Mouse (Mus musculus): ENCODE results near the gene Focad. TPM values are rescaled to one million over a fixed set of nuclear protein-coding genes. Genes with fewer than 3 reads are reported as not detected.

The Focad gene
- polyA plus RNA-seq, 1 experiment from 2014 or later: 12.5 TPM

GRCm38 (mm10) chr4:88336753-88337152 is 242.3 kb downstream of the Focad start:
- Histone ChIP-seq H3K4me2 (replicated peaks) (no peak overlapping the region), H3K27me3 (no peaks in the 10 kb centered on the region), H3K36me3 (no peaks in the 10 kb centered on the region), H3K9me3 (no peaks in the 10 kb centered on the region), H3K9ac (no peak overlapping the region), H3K4me1 (peaks cover 25% of the 10 kb centered on the region), H3K27ac (peak overlapping the region; percentile 28; the same call in 1 of the 2 replicates), H3K4me3 (no peak overlapping the region)
- 27% methylated on average over 2 of the region's 2 CpGs for WGBS
- ATAC-seq (ENCODE audit: low FRiP score, low read depth): no peak

- H3K4me3 ChIP-seq: no peak overlapping the region
- WGBS: 23% methylated on average over 2 of the region's 2 CpGs
- no peak overlapping the region for H3K27ac ChIP-seq
- H3K9me3 ChIP-seq: no peaks in the 10 kb centered on the region
- no peaks in the 10 kb centered on the region for H3K36me3 ChIP-seq
- H3K4me1 ChIP-seq: peaks cover 25% of the 10 kb centered on the region
- H3K4me2 ChIP-seq (replicated peaks): no peak overlapping the region
- H3K9ac ChIP-seq: no peak overlapping the region
- no peak for ATAC-seq (ENCODE audit: low FRiP score, low read depth)
- no peaks in the 10 kb centered on the region for H3K27me3 ChIP-seq
Measured at GRCm38 (mm10) chr4:88337365-88337764, 242.9 kb downstream of the Focad start.

GRCm38 (mm10) chr4:88338130-88338529 is 243.7 kb downstream of the Focad start:
- H3K9ac ChIP-seq: no peak overlapping the region
- no peaks in the 10 kb centered on the region for H3K36me3 ChIP-seq
- ATAC-seq (ENCODE audit: low FRiP score, low read depth): no peak
- no peaks in the 10 kb centered on the region for H3K27me3 ChIP-seq
- WGBS: 45% methylated on average over 5 of the region's 5 CpGs
- no peak overlapping the region for H3K4me3 ChIP-seq
- peaks cover 25% of the 10 kb centered on the region for H3K4me1 ChIP-seq
- no peaks in the 10 kb centered on the region for H3K9me3 ChIP-seq
- H3K27ac ChIP-seq: no peak overlapping the region
- no peak overlapping the region for H3K4me2 ChIP-seq (replicated peaks)

GRCm38 (mm10) chr4:88344468-88344867 is 250.0 kb downstream of the Focad start:
- H3K4me2 ChIP-seq (replicated peaks): no peak overlapping the region
- no peaks in the 10 kb centered on the region for H3K36me3 ChIP-seq
- no peak for ATAC-seq (ENCODE audit: low FRiP score, low read depth)
- no peak overlapping the region for H3K27ac ChIP-seq
- H3K27me3 ChIP-seq: no peaks in the 10 kb centered on the region
- no peak overlapping the region for H3K9ac ChIP-seq
- H3K4me3 ChIP-seq: no peak overlapping the region
- no peaks in the 10 kb centered on the region for H3K4me1 ChIP-seq
- no peaks in the 10 kb centered on the region for H3K9me3 ChIP-seq
- WGBS: 90% methylated on average over 11 of the region's 11 CpGs

DNA sequence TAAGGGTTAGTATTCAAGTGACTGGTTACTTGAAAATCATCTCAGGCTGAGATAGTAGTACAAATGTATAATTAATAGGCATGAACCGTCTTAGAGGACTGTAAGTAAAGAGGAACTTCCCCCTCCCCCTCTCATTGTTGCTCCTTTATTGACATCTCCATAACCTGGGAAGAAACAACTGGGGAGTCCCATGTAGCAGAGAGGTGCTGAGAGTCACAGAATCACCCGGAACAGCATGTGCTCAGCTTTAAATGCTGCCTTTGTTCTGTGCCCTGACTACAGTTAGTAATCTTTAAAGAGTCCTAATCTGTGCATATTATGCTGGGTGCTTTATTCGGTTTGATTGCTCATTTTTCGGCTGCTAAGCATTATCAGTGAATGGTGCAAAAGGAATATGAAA is 250.6 kb downstream of the Focad start:
- no peak for ATAC-seq (ENCODE audit: low FRiP score, low read depth)
- Histone ChIP-seq H3K27me3 (no peaks in the 10 kb centered on the region), H3K36me3 (no peaks in the 10 kb centered on the region), H3K9ac (no peak overlapping the region), H3K4me2 (replicated peaks) (no peak overlapping the region), H3K4me1 (no peaks in the 10 kb centered on the region), H3K4me3 (no peak overlapping the region), H3K27ac (no peak overlapping the region), H3K9me3 (no peaks in the 10 kb centered on the region)
- WGBS: 75% methylated on average over 4 of the region's 4 CpGs

DNA sequence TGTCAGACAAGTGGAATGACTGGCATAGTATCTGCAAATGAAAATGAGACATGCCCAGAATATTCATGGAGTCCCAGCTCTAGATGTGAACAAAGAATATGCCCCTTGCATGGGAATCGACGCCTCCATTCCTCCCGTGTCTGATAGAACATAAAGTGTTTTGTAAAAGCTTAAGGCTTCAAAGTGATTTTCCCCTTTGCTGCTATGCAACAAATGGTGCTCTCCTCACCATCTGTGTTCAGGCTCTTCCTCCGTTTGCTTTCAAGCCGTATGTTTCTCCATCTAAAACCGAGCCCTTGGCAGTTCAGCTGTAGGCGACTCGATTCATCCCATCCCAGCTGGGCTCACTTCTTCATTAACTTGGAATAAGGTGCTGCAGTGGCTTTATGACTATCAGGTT is 251.5 kb downstream of the Focad start:
- Histone ChIP-seq H3K9me3 (no peaks in the 10 kb centered on the region), H3K9ac (no peak overlapping the region), H3K36me3 (no peaks in the 10 kb centered on the region), H3K4me2 (replicated peaks) (no peak overlapping the region), H3K27ac (no peak overlapping the region), H3K4me3 (no peak overlapping the region), H3K4me1 (no peaks in the 10 kb centered on the region), H3K27me3 (no peaks in the 10 kb centered on the region)
- WGBS: 70% methylated on average over 8 of the region's 8 CpGs
- ATAC-seq (ENCODE audit: low FRiP score, low read depth): no peak

- WGBS: 3% methylated on average over 4 of the region's 4 CpGs
- no peaks in the 10 kb centered on the region for H3K36me3 ChIP-seq
- H3K9me3 ChIP-seq: no peaks in the 10 kb centered on the region
- H3K9ac ChIP-seq: no peak overlapping the region
- ATAC-seq (ENCODE audit: low FRiP score, low read depth): peak; percentile 82
- no peak overlapping the region for H3K4me3 ChIP-seq
- H3K27ac ChIP-seq: no peak overlapping the region
- H3K4me2 ChIP-seq (replicated peaks): no peak overlapping the region
- no peaks in the 10 kb centered on the region for H3K4me1 ChIP-seq
- no peaks in the 10 kb centered on the region for H3K27me3 ChIP-seq
Measured at GRCm38 (mm10) chr4:88350910-88351309, 256.5 kb downstream of the Focad start.

DNA sequence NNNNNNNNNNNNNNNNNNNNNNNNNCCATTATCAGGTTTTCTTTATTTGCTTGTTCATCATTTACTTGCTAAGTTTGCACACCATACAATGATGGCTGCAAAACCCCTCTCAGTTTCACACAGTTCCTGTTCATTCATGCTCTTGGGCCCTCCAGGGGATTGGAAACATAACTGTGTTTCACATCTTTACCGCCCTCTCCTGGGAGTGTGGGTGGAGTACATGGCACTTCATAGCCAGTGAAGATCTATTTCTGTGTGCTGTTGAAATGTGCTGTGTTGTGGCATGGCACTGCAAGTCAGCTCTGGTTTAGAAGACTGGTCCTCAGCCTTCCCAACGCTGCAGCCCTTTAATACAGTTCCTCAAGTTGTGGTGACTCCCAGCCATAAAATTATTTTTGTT is 262.2 kb downstream of the Focad start:
- no peaks in the 10 kb centered on the region for H3K27me3 ChIP-seq
- no peak overlapping the region for H3K4me2 ChIP-seq (replicated peaks)
- H3K36me3 ChIP-seq: no peaks in the 10 kb centered on the region
- H3K4me3 ChIP-seq: no peak overlapping the region
- H3K9me3 ChIP-seq: no peaks in the 10 kb centered on the region
- H3K9ac ChIP-seq: no peak overlapping the region
- H3K27ac ChIP-seq: no peak overlapping the region
- WGBS: 73% methylated on average over 2 of the region's 2 CpGs
- no peaks in the 10 kb centered on the region for H3K4me1 ChIP-seq
- no peak for ATAC-seq (ENCODE audit: low FRiP score, low read depth)

GRCm38 (mm10) chr4:88357431-88357830 is 263.0 kb downstream of the Focad start:
- H3K36me3 ChIP-seq: no peaks in the 10 kb centered on the region
- H3K9me3 ChIP-seq: no peaks in the 10 kb centered on the region
- no peak overlapping the region for H3K4me2 ChIP-seq (replicated peaks)
- WGBS: 88% methylated on average over 3 of the region's 3 CpGs
- H3K9ac ChIP-seq: no peak overlapping the region
- no peaks in the 10 kb centered on the region for H3K27me3 ChIP-seq
- ATAC-seq (ENCODE audit: low FRiP score, low read depth): no peak
- no peaks in the 10 kb centered on the region for H3K4me1 ChIP-seq
- no peak overlapping the region for H3K4me3 ChIP-seq
- no peak overlapping the region for H3K27ac ChIP-seq

- WGBS: 75% methylated on average over 6 of the region's 6 CpGs
- H3K36me3 ChIP-seq: no peaks in the 10 kb centered on the region
- H3K27me3 ChIP-seq: no peaks in the 10 kb centered on the region
- ATAC-seq (ENCODE audit: low FRiP score, low read depth): no peak
- H3K9me3 ChIP-seq: no peaks in the 10 kb centered on the region
- no peak overlapping the region for H3K9ac ChIP-seq
- no peak overlapping the region for H3K27ac ChIP-seq
- no peak overlapping the region for H3K4me3 ChIP-seq
- no peaks in the 10 kb centered on the region for H3K4me1 ChIP-seq
- H3K4me2 ChIP-seq (replicated peaks): no peak overlapping the region
Measured at GRCm38 (mm10) chr4:88369951-88370350, 275.5 kb downstream of the Focad start.

DNA sequence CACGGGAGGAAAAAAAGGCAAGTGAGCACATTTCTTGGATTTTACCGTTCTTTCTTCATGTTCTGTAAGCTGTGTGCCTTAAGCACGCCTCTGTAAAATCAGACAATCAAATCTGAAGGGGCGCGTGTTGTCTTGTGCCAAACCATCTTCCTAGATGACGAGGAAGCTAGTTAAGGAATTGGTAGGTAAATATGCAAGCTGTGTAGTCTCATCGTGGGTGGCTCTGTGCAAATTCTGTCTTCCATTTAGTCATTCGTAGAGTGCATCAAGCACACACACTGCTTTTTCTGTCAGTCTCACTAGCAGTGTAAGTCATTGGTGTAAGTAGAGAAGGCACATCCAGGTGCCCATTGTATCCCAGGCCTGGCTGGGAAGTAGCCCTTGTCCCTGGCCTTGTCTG is 276.4 kb downstream of the Focad start:
- Histone ChIP-seq H3K9me3 (no peaks in the 10 kb centered on the region), H3K27ac (no peak overlapping the region), H3K27me3 (no peaks in the 10 kb centered on the region), H3K4me1 (no peaks in the 10 kb centered on the region), H3K4me3 (no peak overlapping the region), H3K4me2 (replicated peaks) (no peak overlapping the region), H3K36me3 (no peaks in the 10 kb centered on the region), H3K9ac (no peak overlapping the region)
- ATAC-seq (ENCODE audit: low FRiP score, low read depth): no peak
- 70% methylated on average over 8 of the region's 8 CpGs for WGBS

DNA sequence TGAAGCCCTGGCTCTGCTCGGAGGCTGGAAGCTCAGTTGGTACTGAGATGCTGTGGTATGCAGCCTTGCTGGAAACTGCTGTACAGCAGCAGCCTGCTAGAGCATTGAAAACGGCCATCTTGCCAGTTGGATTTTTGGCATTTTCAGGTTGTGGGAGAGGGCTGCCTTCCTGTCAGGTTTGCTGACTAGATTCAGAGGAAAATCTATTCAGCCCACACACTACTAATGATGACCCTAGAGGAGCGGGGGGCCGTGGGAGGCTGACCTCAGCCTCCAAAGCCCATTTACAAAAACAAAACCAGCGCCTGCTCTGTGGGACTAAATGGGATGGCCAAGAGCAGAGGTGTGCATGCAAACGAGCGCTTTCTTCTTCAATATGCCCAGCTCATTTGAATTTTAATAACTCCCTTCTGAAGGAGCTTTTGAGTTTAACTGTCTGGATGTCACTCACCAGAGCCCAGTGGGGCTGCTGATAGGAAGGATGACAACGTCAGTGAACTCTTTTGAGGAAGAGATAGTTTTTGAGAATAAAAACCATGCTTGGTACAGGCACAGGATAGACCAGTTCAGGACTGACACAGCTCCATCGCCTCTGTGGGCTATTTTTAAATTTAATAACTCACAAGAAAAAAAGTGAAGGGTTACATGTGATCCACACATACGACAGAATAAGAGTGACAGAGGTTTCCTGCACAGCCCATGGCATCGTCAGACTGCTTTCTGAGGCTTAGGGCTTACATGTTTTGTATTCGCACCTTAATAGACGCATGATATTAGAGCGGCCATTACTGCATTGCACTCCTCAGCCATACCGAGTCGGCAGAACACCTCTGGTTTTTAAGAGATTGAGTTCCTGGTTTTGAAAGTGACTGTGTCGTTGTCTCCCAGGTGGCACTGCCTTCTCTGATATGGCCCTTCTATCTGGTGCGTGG is 278.1 kb downstream of the Focad start:
- H3K36me3 ChIP-seq: no peaks in the 10 kb centered on the region
- no peaks in the 10 kb centered on the region for H3K9me3 ChIP-seq
- no peak overlapping the region for H3K27ac ChIP-seq
- no peaks in the 10 kb centered on the region for H3K4me1 ChIP-seq
- H3K9ac ChIP-seq: no peak overlapping the region
- no peak for ATAC-seq (ENCODE audit: low FRiP score, low read depth)
- no peak overlapping the region for H3K4me3 ChIP-seq
- no peaks in the 10 kb centered on the region for H3K27me3 ChIP-seq
- no peak overlapping the region for H3K4me2 ChIP-seq (replicated peaks)
- 78% methylated on average over 18 of the region's 18 CpGs for WGBS

GRCm38 (mm10) chr4:88390036-88390435 is 295.6 kb downstream of the Focad start:
- no peak overlapping the region for H3K4me3 ChIP-seq
- H3K36me3 ChIP-seq: no peaks in the 10 kb centered on the region
- WGBS: 86% methylated on average over 1 of the region's 1 CpGs
- no peaks in the 10 kb centered on the region for H3K9me3 ChIP-seq
- no peak overlapping the region for H3K9ac ChIP-seq
- no peaks in the 10 kb centered on the region for H3K27me3 ChIP-seq
- no peak overlapping the region for H3K27ac ChIP-seq
- H3K4me1 ChIP-seq: no peaks in the 10 kb centered on the region
- H3K4me2 ChIP-seq (replicated peaks): no peak overlapping the region
- no peak for ATAC-seq (ENCODE audit: low FRiP score, low read depth)

Data from limb, embryonic 13.5 days (tissue).